Mouse (Mus musculus) embryonic facial prominence, embryonic 12.5 days (tissue): ENCODE measurements at regions not wholly inside any gene's neighbourhood (a gene's known extent, or its start where the extent isn't known, plus 50 kb on each side); places are given as distances from the start of the nearest gene placed in this dataset.

Experiments
- ATAC-seq: fragments of 200-750 bp; cut with Nextera tagmentation; 2 replicates; pipeline ENCODE4 v1.8.0; 2017; ENCODE audit not compliant: insufficient number of reproducible peaks, insufficient read depth, low FRiP score, low TSS enrichment
- H3K27ac ChIP-seq: fragments of 300-500 bp; sonication (generic); 2 replicates; pipeline ENCODE4 v1.5.1; 2016; ENCODE audit warnings: mild to moderate bottlenecking
- H3K27me3 ChIP-seq: fragments of 300-500 bp; sonication (generic); 2 replicates; pipeline ENCODE4 v1.6.1; 2016; ENCODE audit warnings: mild to moderate bottlenecking, moderate library complexity
- H3K36me3 ChIP-seq: fragments of 300-500 bp; sonication (generic); 2 replicates; pipeline ENCODE4 v1.6.1; 2016; ENCODE audit warnings: mild to moderate bottlenecking
- H3K4me1 ChIP-seq: fragments of 300-500 bp; sonication (generic); 2 replicates; pipeline ENCODE4 v1.6.1; 2016
- H3K4me2 ChIP-seq: fragments of 300-500 bp; sonication (generic); replicated peaks from 2 replicates; pipeline ENCODE4 v1.6.1; 2016; ENCODE audit warnings: mild to moderate bottlenecking, moderate library complexity
- H3K4me3 ChIP-seq: fragments of 300-500 bp; sonication (generic); 2 replicates; pipeline ENCODE4 v1.5.1; 2016; ENCODE audit warnings: mild to moderate bottlenecking
- H3K9ac ChIP-seq: fragments of 300-500 bp; sonication (generic); 2 replicates; pipeline ENCODE4 v1.6.1; 2016; ENCODE audit warnings: mild to moderate bottlenecking, moderate library complexity
- H3K9me3 ChIP-seq: fragments of 300-500 bp; sonication (generic); 2 replicates; pipeline ENCODE4 v1.6.1; 2016; ENCODE audit warnings: mild to moderate bottlenecking, moderate library complexity
- WGBS: fragments of 180-500 bp; shearing (Covaris S2); methylation state at CpG from one replicate; pipeline ENCODE4 v1.1.7; 2016; 5-methylcytosine and 5-hydroxymethylcytosine counted together

DNA sequence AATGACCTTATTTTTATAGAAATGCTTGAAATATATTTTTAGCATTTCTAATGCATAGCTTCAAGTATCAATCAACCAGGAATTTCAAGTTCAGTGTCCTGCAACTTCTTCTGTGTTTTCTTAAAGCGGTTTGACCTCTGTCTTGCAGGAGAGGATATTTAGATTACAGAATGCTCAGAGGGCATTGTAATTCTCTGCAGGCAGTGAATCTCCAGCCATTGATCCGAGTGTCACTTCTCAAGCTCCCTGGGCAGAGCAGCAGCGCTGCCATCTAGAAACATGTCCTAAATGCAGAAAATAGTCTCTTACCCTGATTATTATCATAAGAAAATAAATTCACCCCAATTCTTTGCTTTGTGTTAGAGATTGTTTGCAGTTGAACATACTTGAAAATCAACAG is 687.7 kb upstream of the Gje1 start:
- no peak overlapping the region for H3K4me3 ChIP-seq
- H3K27me3 ChIP-seq, result no peaks in the 10 kb centered on the region
- H3K4me1 ChIP-seq, result no peaks in the 10 kb centered on the region
- no peaks in the 10 kb centered on the region for H3K9me3 ChIP-seq
- no peak for ATAC-seq
- no peak overlapping the region for H3K4me2 ChIP-seq
- H3K27ac ChIP-seq, result no peak overlapping the region
- H3K9ac ChIP-seq, result no peak overlapping the region
- WGBS, result 34% methylated on average over 3 of the region's 3 CpGs
- no peaks in the 10 kb centered on the region for H3K36me3 ChIP-seq

DNA sequence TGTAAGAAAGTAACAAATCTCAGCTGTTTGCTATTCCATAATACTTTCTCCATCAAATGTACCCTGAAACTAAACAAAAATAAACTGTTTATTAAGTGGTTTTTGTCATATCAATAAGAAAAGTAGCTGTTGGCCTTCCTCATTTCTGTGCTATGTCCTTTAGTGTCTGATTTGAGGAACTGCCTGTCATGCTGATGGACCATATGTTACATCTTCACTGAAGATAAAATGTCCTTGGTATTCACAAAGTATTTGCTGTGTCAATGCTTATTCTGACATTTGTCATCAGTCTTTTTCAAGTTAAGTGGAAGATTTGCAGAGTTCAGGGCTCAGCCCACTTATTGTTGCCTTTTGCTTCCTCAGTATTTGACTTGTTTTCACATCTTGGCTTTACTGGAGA is 682.0 kb upstream of the Gje1 start:
- Histone ChIP-seq H3K4me2 (no peak overlapping the region), H3K9ac (no peak overlapping the region), H3K27me3 (no peaks in the 10 kb centered on the region), H3K9me3 (no peaks in the 10 kb centered on the region), H3K36me3 (no peaks in the 10 kb centered on the region), H3K4me1 (no peaks in the 10 kb centered on the region), H3K4me3 (no peak overlapping the region), H3K27ac (no peak overlapping the region)
- no peak for ATAC-seq

DNA sequence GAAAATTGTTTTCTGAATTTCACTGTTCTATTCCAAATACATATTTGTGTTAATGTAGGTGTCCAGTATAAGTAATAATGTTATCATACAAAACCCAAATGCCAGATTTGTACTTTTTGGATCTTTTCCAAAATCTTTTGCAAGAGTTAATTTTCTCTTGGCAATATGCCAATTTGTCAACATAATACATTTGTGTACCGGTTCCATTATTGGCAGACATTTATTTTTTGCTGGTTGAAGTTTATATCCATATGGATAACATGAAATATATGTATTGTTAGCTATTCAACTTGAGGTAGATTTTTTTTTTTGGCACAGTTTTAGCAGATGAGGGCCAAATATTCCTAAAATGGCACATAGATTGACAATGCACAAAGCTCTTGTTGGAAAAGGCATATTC is 679.1 kb upstream of the Gje1 start:
- no peak overlapping the region for H3K9ac ChIP-seq
- 32% methylated on average over 1 of the region's 1 CpGs for WGBS
- no peaks in the 10 kb centered on the region for H3K4me1 ChIP-seq
- H3K4me3 ChIP-seq, result no peak overlapping the region
- H3K27ac ChIP-seq, result no peak overlapping the region
- H3K9me3 ChIP-seq, result no peaks in the 10 kb centered on the region
- no peaks in the 10 kb centered on the region for H3K27me3 ChIP-seq
- no peaks in the 10 kb centered on the region for H3K36me3 ChIP-seq
- H3K4me2 ChIP-seq, result no peak overlapping the region
- no peak for ATAC-seq

DNA sequence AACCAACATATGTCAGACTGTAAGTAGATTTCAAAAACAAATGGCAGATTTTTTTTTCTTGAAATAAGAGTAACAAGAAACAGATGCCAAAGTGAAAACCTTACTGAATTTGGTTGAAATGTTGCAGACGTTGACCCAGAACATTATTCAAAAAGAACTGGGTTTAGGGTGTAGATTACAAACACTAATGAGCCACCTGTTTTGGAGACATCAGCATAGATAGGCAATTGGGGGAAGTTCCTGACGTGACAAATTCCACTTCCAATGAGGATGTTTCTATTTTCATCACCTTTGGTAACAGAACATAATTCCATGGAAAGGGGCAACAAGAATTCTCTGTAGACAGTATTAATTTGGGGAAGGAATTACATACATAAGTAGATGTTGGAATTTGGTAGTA is 677.3 kb upstream of the Gje1 start:
- no peaks in the 10 kb centered on the region for H3K4me1 ChIP-seq
- no peaks in the 10 kb centered on the region for H3K27me3 ChIP-seq
- WGBS, result 33% methylated on average over 2 of the region's 2 CpGs
- H3K9me3 ChIP-seq, result no peaks in the 10 kb centered on the region
- H3K4me2 ChIP-seq, result no peak overlapping the region
- H3K27ac ChIP-seq, result no peak overlapping the region
- no peak for ATAC-seq
- H3K36me3 ChIP-seq, result no peaks in the 10 kb centered on the region
- no peak overlapping the region for H3K4me3 ChIP-seq
- H3K9ac ChIP-seq, result no peak overlapping the region

DNA sequence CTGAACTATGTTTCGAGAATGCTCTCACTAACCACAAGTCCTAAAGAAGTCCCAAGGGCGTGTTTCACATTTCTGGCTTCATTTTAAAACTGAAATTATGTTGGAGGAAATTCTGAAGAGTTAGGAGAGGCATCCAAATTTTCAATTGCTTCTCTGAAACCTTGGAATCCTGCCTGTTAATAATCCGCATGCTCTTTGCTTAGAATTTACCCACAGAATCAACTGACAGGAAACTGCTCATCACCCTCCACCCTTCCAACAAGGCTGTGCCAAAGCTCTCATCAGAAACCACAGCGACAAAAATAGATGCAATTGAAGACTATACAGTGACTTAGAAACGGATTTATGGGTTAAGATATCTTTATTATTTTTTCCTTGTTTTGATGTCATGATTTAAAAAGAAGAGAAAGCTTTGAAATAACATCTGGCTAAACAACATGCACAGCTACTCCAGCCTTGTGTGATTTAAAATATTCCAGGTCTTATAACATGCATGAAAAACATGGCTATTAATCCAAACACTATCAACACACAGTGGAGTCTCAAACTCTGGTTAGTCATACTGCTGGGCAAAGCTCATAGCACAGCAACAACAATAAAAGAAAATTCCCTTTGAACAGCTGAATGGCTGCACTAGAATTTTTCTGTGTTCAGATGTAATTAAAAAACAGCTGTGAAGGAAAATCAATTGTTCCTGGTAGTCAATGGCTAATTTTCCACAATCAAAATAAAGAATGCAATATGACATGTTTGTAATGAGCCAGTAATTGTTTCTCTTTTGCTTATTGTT is 674.2 kb upstream of the Gje1 start:
- WGBS, result 56% methylated on average over 5 of the region's 5 CpGs
- Histone ChIP-seq H3K36me3 (no peaks in the 10 kb centered on the region), H3K9ac (no peak overlapping the region), H3K4me3 (no peak overlapping the region), H3K4me2 (no peak overlapping the region), H3K9me3 (no peaks in the 10 kb centered on the region), H3K27me3 (no peaks in the 10 kb centered on the region), H3K27ac (no peak overlapping the region), H3K4me1 (no peaks in the 10 kb centered on the region)
- ATAC-seq, result no peak

DNA sequence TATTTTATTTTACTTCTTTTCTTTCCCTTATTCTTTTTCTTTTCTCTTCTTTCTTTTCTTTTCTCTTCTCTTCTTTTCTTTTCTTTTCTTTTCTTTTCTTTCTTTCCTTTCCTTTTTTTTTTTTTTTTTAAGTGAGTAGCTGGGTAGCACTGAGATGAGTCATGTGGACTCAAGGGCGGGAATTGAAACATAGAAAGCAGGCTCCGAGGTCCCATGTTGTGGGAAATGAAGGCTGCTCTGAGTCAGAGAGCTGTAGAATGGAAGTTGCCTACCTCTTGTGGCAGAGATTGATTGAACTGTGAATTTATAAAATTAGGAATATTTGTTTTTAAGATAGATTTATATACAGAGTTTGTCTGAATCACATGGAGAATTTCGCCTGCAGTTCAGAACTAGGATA is 655.6 kb upstream of the Gje1 start:
- Histone ChIP-seq H3K36me3 (no peaks in the 10 kb centered on the region), H3K27me3 (no peaks in the 10 kb centered on the region), H3K4me3 (no peak overlapping the region), H3K9ac (no peak overlapping the region), H3K4me2 (no peak overlapping the region), H3K9me3 (no peaks in the 10 kb centered on the region), H3K27ac (no peak overlapping the region), H3K4me1 (no peaks in the 10 kb centered on the region)
- ATAC-seq, result no peak
- WGBS, result 89% methylated on average over 3 of the region's 3 CpGs
